Mouse (Mus musculus) midbrain, embryonic 14.5 days (tissue): ENCODE measurements around the gene Aqr. TPM values are rescaled to one million over a fixed set of nuclear protein-coding genes. Genes with fewer than 3 reads are reported as not detected.

Experiments
- ATAC-seq: fragments of 200-750 bp; cut with Nextera tagmentation; 2 replicates; pipeline ENCODE4 v1.8.0; 2017; ENCODE audit warnings: moderate number of reproducible peaks, moderate library complexity; ENCODE audit not compliant: low FRiP score, low TSS enrichment
- DNase-seq: peaks from one replicate; pipeline ENCODE4 v3.0.0-alpha.2; 2015
- H3K27ac ChIP-seq: fragments of 300-500 bp; sonication (generic); replicated peaks from 2 replicates; pipeline ENCODE4 v1.5.1; 2014; ENCODE audit warnings: mild to moderate bottlenecking, low read depth, low read length, moderate library complexity
- H3K27me3 ChIP-seq: fragments of 300-500 bp; sonication (generic); 2 replicates; pipeline ENCODE4 v1.6.1; 2014; ENCODE audit warnings: low read length, control low read depth, mixed read lengths; ENCODE audit not compliant: control insufficient read depth, insufficient read depth
- H3K36me3 ChIP-seq: fragments of 300-500 bp; sonication (generic); 2 replicates; pipeline ENCODE4 v1.6.1; 2014; ENCODE audit warnings: low read length, control low read depth; ENCODE audit not compliant: control insufficient read depth, insufficient read depth
- H3K4me1 ChIP-seq: fragments of 300-500 bp; sonication (generic); 2 replicates; pipeline ENCODE4 v1.6.1; 2014; ENCODE audit warnings: mild to moderate bottlenecking, antibody characterized with exemption, low read length, control low read depth; ENCODE audit not compliant: control insufficient read depth, insufficient read depth
- H3K4me2 ChIP-seq: fragments of 300-500 bp; sonication (generic); 2 replicates; pipeline ENCODE4 v1.6.1; 2014; ENCODE audit warnings: mild to moderate bottlenecking, low read length, moderate library complexity
- H3K4me3 ChIP-seq: fragments of 300-500 bp; sonication (generic); replicated peaks from 2 replicates; pipeline ENCODE4 v1.5.1; 2014; ENCODE audit warnings: low read depth, low read length
- H3K9ac ChIP-seq: fragments of 300-500 bp; sonication (generic); replicated peaks from 2 replicates; pipeline ENCODE4 v1.6.1; 2014; ENCODE audit warnings: mild to moderate bottlenecking, low read length, moderate library complexity
- H3K9me3 ChIP-seq: fragments of 300-500 bp; sonication (generic); 2 replicates; pipeline ENCODE4 v1.6.1; 2016; ENCODE audit warnings: low read length, control low read depth, mixed read lengths; ENCODE audit not compliant: control insufficient read depth
- WGBS: fragments of 180-500 bp; shearing (Covaris S2); extraction: QIAGEN DNeasy Blood & Tissue Kit; methylation state at CpG from one replicate; pipeline ENCODE4 v1.1.7; 2014; 5-methylcytosine and 5-hydroxymethylcytosine counted together
- polyA plus RNA-seq: library from polyadenylated mRNA; unstranded; fragments of >200 nt; fragmentation: Nextera tagmentation; extraction: Ambion mirVana; gene quantifications from 2 replicates; pipeline ENCODE4 v1.2.1, GENCODE M21; 2014

Aqr gene
- polyA plus RNA-seq, 1 experiment from 2014 or later: 54.3 TPM

DNA sequence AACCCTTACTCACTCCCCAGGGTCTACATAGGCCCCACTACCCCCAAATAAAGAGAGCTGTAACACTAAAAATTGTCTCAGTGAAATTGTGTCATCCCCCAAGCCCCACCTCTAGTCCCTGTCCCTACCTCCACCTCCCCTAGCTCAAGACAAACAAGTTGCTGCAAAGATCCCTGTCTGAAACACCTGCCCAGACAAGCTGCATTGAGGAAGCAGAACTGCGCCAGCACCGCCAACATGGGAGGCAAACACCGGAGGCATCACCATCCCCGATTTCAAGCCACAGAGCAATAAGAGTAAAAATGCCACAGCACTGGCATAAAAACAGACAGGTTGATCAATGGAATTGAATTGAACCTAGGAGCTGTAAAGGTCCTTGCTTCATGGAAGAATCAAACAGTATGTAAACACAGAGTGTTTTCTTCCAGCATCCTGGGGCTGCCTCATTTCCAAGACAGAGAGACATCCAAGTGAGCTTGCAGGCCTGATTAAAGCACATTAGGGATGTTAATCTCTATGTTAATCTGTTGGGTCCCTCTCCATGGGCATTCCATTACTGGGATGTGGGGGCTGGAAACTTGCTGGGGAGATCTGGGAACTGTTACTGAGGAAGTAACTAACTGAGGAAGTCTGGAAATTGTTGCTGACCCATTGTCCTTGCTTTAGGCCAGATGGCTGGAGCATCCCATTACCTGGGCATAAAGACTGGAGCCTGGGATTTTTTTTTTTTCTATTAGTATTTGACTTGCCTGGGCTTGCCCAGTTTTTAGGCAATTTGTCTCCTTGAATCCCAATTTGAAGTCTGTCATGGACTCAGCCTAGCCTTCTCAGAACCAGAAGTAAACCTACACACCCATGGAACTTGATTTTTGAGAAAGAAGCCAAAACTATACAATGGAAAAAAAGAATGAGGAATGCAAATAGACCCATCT lies 8.8 kb downstream of the Aqr start:
- Histone ChIP-seq H3K4me2 (no peak overlapping the region), H3K36me3 (no peaks in the 10 kb centered on the region), H3K9me3 (no peaks in the 10 kb centered on the region), H3K27me3 (no peaks in the 10 kb centered on the region), H3K4me1 (peaks cover 5% of the 10 kb centered on the region; the same call in 1 of the 2 replicates), H3K27ac (no peak overlapping the region), H3K9ac (no peak overlapping the region), H3K4me3 (no peak overlapping the region)
- ATAC-seq (no peak), DNase-seq (no peak)
- WGBS: 39% methylated on average over 4 of the region's 4 CpGs

DNA sequence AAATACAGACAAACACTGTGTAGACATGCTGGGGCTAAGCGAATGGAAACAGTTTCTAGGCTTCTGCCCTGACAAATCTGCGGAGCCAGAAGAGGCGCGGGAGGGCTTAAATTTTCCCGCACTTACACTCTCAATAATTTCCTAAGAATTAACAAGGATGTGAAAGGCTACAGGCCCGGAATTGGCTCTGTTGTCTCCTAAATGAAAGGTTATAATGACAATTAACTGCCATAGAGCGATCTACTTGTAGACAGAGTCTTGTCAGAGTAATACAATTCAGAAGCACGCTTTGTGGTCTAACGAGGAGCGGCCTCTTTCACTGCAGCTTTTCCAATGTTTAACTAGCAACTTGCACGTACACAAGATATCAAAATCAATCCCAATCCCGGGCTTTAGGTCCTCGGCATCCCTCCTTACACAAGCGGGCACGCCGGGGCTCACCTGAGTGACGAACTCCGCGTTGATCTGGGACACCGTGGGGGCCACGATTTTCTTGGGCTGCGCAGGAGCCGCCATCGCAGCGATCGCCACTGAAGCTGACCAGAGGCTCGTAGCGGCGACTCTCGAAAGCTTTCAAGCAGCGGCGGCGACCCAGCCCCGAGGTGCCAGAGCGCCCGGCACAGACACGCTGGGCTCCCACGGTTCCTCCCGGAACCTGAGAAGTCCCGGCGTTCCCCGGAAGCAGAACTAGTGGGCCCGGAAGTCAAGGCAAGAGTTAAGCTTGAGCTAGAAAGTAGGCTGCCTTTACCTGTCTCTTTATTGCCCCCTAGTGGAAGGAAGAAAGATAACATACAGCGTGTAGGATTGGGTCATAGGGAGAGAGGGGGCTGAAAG lies 12.0 kb downstream of the Aqr start:
- peak overlapping the region; percentile 64 for H3K4me2 ChIP-seq
- peaks cover 5% of the 10 kb centered on the region; the same call in 1 of the 2 replicates for H3K4me1 ChIP-seq
- peak overlapping the region; percentile 83 for H3K4me3 ChIP-seq
- peaks cover 9% of the 10 kb centered on the region for H3K36me3 ChIP-seq
- H3K9me3 ChIP-seq: no peaks in the 10 kb centered on the region
- DNase-seq (peak; percentile 93), ATAC-seq (peak; percentile 93)
- no peaks in the 10 kb centered on the region for H3K27me3 ChIP-seq
- H3K27ac ChIP-seq: no peak overlapping the region
- H3K9ac ChIP-seq: peak overlapping the region; percentile 77
- under 1% methylated on average over 44 of the region's 44 CpGs for WGBS

DNA sequence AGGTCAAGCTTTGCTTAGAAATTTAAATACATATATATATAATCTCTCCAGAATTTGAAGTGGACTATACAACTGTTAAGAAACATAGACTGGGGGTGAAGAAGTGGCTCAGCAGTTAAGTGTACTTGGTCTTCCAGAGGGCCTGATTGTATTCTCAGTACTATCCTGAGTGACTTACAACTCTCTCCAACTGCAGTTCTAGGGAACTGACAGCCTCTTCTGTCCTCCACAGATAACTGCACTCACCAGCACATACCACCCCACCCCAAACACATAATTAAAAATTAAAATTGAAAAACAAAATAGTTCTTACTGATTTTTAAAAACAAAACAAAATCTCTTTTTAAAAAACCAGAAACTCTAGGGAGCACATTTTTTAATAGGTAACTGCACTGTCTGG lies 13.6 kb downstream of the Aqr start:
- no peak for ATAC-seq
- H3K9ac ChIP-seq: no peak overlapping the region
- no peaks in the 10 kb centered on the region for H3K9me3 ChIP-seq
- no peak overlapping the region for H3K4me3 ChIP-seq
- no peak for DNase-seq
- H3K27ac ChIP-seq: no peak overlapping the region
- H3K36me3 ChIP-seq: peaks cover 16% of the 10 kb centered on the region
- H3K4me2 ChIP-seq: no peak overlapping the region
- H3K4me1 ChIP-seq: peaks cover 5% of the 10 kb centered on the region; the same call in 1 of the 2 replicates
- no peaks in the 10 kb centered on the region for H3K27me3 ChIP-seq

DNA sequence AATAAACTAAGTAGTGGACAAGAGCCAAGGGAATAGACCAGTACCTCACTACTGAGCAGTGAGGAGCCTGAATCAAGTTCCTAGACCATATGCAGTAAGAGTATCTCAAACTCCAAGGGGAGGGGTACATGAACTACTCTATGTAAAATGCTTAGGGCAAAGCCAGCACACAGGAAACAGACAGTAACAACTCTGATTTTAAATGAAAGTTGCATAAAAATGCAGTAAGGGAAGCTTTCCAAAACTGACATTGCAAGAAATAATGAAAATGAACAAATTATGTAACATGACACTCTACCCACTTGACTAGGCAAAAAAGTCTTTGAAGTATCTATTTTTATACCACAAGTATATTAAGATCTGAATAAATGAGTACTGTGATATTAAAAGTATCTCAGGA lies 19.0 kb downstream of the Aqr start:
- DNase-seq: no peak
- H3K4me3 ChIP-seq: no peak overlapping the region
- H3K27me3 ChIP-seq: no peaks in the 10 kb centered on the region
- ATAC-seq: no peak
- H3K9ac ChIP-seq: no peak overlapping the region
- no peaks in the 10 kb centered on the region for H3K9me3 ChIP-seq
- no peaks in the 10 kb centered on the region for H3K4me1 ChIP-seq
- H3K4me2 ChIP-seq: no peak overlapping the region
- no peak overlapping the region for H3K27ac ChIP-seq
- peaks cover 59% of the 10 kb centered on the region for H3K36me3 ChIP-seq

DNA sequence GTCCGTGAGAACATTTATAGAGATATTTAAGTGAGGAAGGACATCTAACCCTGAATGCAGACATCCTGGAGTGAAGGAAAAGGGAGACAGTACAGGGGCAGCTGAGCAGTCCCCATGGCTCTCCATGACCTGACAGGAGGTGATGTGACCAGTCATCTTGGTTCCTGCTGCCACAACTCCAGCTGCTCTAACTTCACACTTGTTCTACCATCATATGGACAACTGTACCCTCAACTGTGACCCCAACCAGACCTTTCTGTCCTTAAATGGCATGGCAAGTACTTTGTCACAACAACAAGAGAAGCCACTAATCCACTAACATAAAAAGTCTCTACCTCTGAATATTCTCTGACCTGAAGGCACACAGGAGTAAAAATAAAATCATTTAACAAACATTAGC lies 24.8 kb downstream of the Aqr start:
- H3K4me2 ChIP-seq: no peak overlapping the region
- peaks cover 80% of the 10 kb centered on the region for H3K36me3 ChIP-seq
- ATAC-seq (no peak), DNase-seq (no peak)
- H3K4me1 ChIP-seq: no peaks in the 10 kb centered on the region
- H3K27ac ChIP-seq: no peak overlapping the region
- no peak overlapping the region for H3K4me3 ChIP-seq
- WGBS: 85% methylated on average over 1 of the region's 1 CpGs
- H3K9ac ChIP-seq: no peak overlapping the region
- no peaks in the 10 kb centered on the region for H3K9me3 ChIP-seq
- no peaks in the 10 kb centered on the region for H3K27me3 ChIP-seq

DNA sequence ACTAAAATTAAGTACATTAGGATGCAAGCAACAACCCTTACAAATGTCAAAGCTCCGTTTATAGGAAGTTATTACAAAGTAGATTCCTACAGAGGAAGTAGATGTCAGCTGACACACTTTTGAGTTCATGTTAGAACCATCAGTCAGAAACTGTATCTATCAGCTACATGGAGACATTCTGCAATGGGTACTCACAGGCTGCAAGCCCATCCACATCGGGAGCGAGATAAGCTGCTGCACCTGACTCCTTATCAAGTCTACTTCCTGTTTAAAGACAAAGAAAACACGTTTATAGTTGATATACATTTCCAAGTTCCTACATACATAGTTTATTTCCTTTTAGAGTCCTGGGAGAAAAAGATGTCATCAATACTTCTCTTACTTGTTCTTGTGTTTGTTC lies 29.5 kb downstream of the Aqr start:
- DNase-seq: no peak
- H3K4me3 ChIP-seq: no peak overlapping the region
- no peaks in the 10 kb centered on the region for H3K27me3 ChIP-seq
- no peak overlapping the region for H3K27ac ChIP-seq
- H3K36me3 ChIP-seq: peaks cover 83% of the 10 kb centered on the region
- H3K4me1 ChIP-seq: no peaks in the 10 kb centered on the region
- no peak overlapping the region for H3K9ac ChIP-seq
- no peaks in the 10 kb centered on the region for H3K9me3 ChIP-seq
- WGBS: 91% methylated on average over 4 of the region's 4 CpGs
- H3K4me2 ChIP-seq: no peak overlapping the region
- ATAC-seq: no peak

DNA sequence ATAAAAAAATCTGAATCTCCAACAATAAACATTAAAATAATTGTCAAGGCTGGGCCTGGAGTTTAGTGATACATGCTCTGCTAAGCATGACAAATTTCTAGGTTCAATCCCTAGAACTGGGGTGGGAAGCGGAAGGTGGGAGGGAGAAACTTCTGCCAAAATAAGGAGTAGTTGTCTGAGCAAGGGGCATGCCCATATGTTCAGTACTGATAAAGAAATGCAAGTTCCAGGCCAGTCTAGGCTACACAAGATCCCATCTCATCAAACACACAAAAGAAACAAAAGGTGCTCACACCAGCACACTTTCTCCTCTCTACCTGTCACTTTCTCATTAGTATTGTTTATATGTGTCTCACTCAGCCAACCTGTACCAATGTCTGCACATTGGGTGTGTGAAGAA lies 30.2 kb downstream of the Aqr start:
- Histone ChIP-seq H3K9me3 (no peaks in the 10 kb centered on the region), H3K4me2 (no peak overlapping the region), H3K4me1 (no peaks in the 10 kb centered on the region), H3K4me3 (no peak overlapping the region), H3K9ac (no peak overlapping the region), H3K27me3 (no peaks in the 10 kb centered on the region), H3K36me3 (peaks cover 84% of the 10 kb centered on the region), H3K27ac (no peak overlapping the region)
- DNase-seq: no peak
- ATAC-seq: no peak
- 91% methylated on average over 1 of the region's 1 CpGs for WGBS

DNA sequence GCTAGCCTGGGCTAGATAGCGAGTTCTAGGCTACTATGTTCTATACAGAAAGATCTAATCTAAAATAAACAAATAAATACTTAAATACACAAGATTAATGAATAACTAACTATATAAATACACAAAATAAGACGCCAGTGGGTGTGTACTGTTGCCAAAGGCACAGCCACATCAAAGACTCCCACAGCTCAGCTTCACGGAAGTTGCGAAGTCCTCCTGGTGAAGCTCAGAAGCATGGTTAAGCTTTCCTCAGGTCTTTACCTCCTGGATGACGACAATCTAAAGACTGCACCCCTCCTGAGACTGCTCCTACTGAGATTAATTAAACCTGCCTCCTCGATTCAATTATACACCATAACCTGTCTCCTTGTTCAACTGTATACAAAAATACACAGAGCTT lies 33.6 kb downstream of the Aqr start:
- H3K4me1 ChIP-seq: no peaks in the 10 kb centered on the region
- H3K4me3 ChIP-seq: no peak overlapping the region
- no peaks in the 10 kb centered on the region for H3K27me3 ChIP-seq
- no peak overlapping the region for H3K9ac ChIP-seq
- H3K9me3 ChIP-seq: no peaks in the 10 kb centered on the region
- H3K4me2 ChIP-seq: no peak overlapping the region
- no peak overlapping the region for H3K27ac ChIP-seq
- peaks cover 89% of the 10 kb centered on the region for H3K36me3 ChIP-seq
- no peak for DNase-seq
- 95% methylated on average over 6 of the region's 6 CpGs for WGBS
- no peak for ATAC-seq
